Mouse (Mus musculus) olfactory bulb, adult 2 months (tissue): Measurements from ENCODE around the gene Eno1.

ENCODE experiments used
- CTCF ChIP-seq: fragments of 200-500 bp; IDR thresholded peaks from 2 replicates; pipeline ENCODE4 v1.5.1; 2012; ENCODE audit warnings: low read depth, mild to moderate bottlenecking, low read length, moderate library complexity; ENCODE audit not compliant: insufficient read depth
- POLR2A ChIP-seq: fragments of 200-500 bp; IDR thresholded peaks from 2 replicates; pipeline ENCODE4 v1.6.1; 2012; ENCODE audit warnings: mild to moderate bottlenecking, low read depth, low read length, moderate library complexity; ENCODE audit not compliant: insufficient read depth

DNA sequence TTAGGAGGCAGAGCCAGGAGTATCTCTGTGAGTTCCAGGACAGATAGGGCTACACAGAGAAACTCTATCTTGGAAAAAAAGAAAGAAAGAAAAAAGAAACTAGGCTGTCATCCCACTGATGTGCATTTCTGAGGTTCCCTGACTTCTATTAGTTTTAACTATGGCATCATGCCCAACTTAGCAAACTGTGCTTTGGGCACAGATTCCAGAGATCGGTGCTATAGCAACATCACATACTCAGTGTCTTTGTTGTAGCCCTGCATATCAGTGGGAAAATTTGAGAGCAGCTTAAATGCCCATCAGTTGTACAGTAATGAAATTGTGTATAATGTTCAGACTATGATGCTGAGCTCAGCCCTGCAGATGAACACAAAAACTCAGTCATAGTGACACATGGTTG is 10.8 kb upstream of the Eno1 start:
- TF ChIP-seq CTCF, result no peak
- TF ChIP-seq POLR2A, result no peak
